Mouse (Mus musculus) cerebellum, adult 2 months (tissue): Measurements from ENCODE around the gene Comtd1.

Experiments
- CTCF ChIP-seq: fragments of 200-500 bp; IDR thresholded peaks from 2 replicates; pipeline ENCODE4 v1.5.1; 2011; ENCODE audit warnings: low read depth, mild to moderate bottlenecking, control low read depth, low read length, moderate library complexity, borderline replicate concordance; ENCODE audit not compliant: insufficient read depth
- POLR2A ChIP-seq: fragments of 200-500 bp; IDR thresholded peaks from 2 replicates; pipeline ENCODE4 v1.6.1; 2011; ENCODE audit warnings: low read length, control low read depth, borderline replicate concordance; ENCODE audit not compliant: insufficient read depth

GRCm38 (mm10) chr14:21822795-21823374 lies 25.9 kb downstream of the Comtd1 start:
- TF ChIP-seq CTCF: no peak
- no peak for TF ChIP-seq POLR2A
